Mouse (Mus musculus): ENCODE measurements around the gene Srr. TPM values are rescaled to one million over a fixed set of nuclear protein-coding genes. Genes with fewer than 3 reads are reported as not detected.

The Srr gene
- polyA plus RNA-seq, 1 experiment from 2014 or later: 29.2 TPM

Small RNA genes within 50 kb of the gene (microRNA-seq; reads per million reads assigned to microRNA genes)
- gene Mir6926 (ENCODE audit: borderline number of aligned reads): not detected

Other genes starting within 250 kb of the Srr start
- 96.8 and 102 TPM in 2 replicates for gene Pafah1b1, start 201.3 kb downstream of the Srr start, polyA plus RNA-seq (2014; fragmentation: Nextera tagmentation; extraction: Ambion mirVana)
- gene Mettl16, start 155.1 kb downstream of the Srr start, polyA plus RNA-seq (2014; fragmentation: Nextera tagmentation; extraction: Ambion mirVana): 51.2 and 52.2 TPM in 2 replicates
- 3.0 and 3.6 TPM in 2 replicates for gene Mnt, start 95.0 kb downstream of the Srr start, polyA plus RNA-seq (2014; fragmentation: Nextera tagmentation; extraction: Ambion mirVana)
- gene Sgsm2, start 28.9 kb downstream of the Srr start, polyA plus RNA-seq (2014; fragmentation: Nextera tagmentation; extraction: Ambion mirVana): 2.5 and 3.4 TPM in 2 replicates
- 55.7 and 62.6 TPM in 2 replicates for gene Tsr1, start 27.9 kb downstream of the Srr start, polyA plus RNA-seq (2014; fragmentation: Nextera tagmentation; extraction: Ambion mirVana)
- 16.8 and 17.9 TPM in 2 replicates for gene Smg6, start 125 bp downstream of the Srr start, polyA plus RNA-seq (2014; fragmentation: Nextera tagmentation; extraction: Ambion mirVana)
- 3.2 and 3.6 TPM in 2 replicates for gene Hic1, start 243.6 kb upstream of the Srr start, polyA plus RNA-seq (2014; fragmentation: Nextera tagmentation; extraction: Ambion mirVana)

All from embryonic facial prominence, embryonic 11.5 days (tissue).